Mouse (Mus musculus): ENCODE measurements at regions not wholly inside any gene's neighbourhood (a gene's known extent, or its start where the extent isn't known, plus 50 kb on each side); places are given as distances from the start of the nearest gene placed in this dataset.

GRCm38 (mm10) chr14:15603954-15604523, 165.3 kb upstream of the Lrrc3b start:
- no peak for DNase-seq

- DNase-seq, result no peak
Observed at GRCm38 (mm10) chr14:15610166-15610565, 171.4 kb upstream of the Lrrc3b start.

GRCm38 (mm10) chr14:15634581-15634980, 195.8 kb upstream of the Lrrc3b start:
- no peak for DNase-seq

GRCm38 (mm10) chr14:15637681-15638080, 198.9 kb upstream of the Lrrc3b start:
- DNase-seq, result no peak

GRCm38 (mm10) chr14:15638869-15639268, 200.1 kb upstream of the Lrrc3b start:
- no peak for DNase-seq

DNA sequence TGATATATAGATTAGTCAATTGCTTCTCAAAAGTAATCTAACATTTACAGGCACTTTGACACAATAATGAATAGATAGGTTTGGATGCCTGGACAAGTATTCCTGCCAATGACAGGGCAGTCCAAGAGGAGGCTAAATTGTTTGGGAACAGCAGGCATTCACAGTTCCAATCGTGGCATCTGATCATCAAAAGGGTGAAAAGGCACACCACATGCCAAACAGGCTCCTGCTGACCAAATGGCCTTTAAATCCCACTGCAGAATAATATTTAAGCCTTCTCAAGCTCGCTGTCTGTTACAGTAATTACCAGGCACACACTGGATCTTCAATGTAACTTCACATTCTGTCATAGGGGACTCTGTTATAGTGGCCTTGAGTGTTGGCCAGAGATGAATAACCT, 222.1 kb upstream of the Lrrc3b start:
- no peak for DNase-seq

GRCm38 (mm10) chr14:15672292-15672691, 233.5 kb upstream of the Lrrc3b start:
- DNase-seq, result no peak

- no peak for DNase-seq
Observed at GRCm38 (mm10) chr14:15677218-15677617, 238.4 kb upstream of the Lrrc3b start.

DNA sequence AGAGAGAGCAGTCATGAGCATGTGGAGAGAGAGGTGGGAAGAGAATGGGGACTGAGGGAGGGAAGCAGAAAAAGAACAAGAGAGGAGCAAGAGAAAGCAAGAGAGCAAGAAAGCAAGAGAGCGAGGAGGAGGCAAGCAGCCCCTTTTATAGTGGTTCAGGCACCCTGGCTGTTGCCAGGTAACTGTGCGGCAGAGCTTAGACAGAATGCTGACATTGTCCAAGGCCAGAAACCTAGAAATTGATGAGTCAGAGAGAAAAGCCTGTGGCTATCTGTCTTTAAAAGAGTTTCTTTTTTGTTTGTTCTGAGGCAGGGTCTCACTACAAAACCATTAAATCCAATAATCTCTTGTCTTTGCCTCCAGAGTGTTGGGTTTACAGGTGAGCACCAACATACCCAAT, 240.7 kb upstream of the Lrrc3b start:
- DNase-seq, result no peak

DNA sequence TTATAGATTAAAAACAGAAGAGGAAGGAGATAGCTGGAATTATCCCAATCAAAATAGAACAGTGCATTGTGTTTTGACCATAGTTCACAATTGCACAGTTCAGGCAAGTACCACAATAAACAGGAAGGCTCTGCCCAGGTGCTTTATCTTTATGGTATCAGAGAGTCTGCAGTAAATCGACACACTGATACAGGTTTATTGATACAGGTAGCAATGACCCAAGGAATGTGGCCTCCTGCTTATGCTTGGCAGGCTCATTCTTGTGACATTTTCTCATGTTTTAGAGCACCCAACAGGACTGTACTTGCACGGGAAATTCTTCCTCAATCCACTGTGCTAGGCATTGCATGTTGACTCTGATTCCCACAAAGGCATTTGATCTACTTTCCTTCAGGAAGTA, 259.2 kb upstream of the Lrrc3b start:
- no peak for DNase-seq

- no peak for DNase-seq
Observed at GRCm38 (mm10) chr14:15698607-15699006, 259.8 kb upstream of the Lrrc3b start.

DNA sequence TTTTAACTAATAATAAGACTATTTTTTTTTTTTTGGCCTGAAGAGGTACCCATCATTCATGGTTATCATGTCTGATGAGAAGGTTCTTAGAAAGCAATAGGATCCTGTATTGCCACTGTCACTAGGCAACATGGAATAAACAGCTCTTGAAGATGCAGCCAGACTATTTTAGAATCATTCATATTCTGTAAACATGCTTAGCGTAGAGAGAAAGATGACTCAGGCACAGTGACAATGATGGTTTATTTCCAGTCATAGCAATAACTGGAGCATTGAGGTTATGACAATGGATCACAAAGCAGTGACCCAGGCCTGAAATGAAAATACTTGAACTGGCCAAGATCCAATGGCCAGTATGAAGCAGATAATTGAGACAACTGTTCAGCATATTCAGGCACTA, 283.3 kb upstream of the Lrrc3b start:
- DNase-seq, result no peak

DNA sequence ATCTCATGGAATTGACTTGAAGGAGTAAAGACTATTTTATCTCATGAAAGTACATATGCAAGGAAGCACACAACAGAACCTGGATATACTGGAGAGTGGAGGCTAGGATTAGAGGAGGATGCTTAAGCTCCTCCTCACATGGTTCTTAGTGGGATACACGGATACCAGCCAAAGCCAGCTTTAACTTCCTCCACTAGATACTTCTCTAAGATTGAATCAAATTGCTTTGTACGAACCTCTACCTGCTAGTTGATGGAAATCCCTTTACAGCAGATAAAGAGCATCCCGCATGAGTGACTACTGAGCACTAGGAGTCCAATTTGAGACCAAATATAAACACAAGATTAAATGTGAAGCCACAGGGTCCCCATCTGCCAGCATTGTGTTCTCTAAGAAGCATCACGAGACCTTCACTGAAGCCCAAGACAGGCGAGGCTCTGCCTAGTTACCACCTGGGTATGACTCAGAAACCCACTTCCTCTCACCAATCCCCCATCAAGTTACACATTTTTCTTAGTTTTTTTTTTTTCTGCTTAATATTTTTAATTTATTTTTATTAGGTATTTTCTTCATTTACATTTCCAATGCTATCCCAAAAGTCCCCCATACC, 307.9 kb upstream of the Lrrc3b start:
- peak; percentile 54 for DNase-seq

- peak; percentile 37 for DNase-seq
Observed at GRCm38 (mm10) chr14:15769846-15770448, 331.2 kb upstream of the Lrrc3b start.

- DNase-seq, result no peak
Observed at GRCm38 (mm10) chr14:15784727-15785126, 345.9 kb upstream of the Lrrc3b start.

DNA sequence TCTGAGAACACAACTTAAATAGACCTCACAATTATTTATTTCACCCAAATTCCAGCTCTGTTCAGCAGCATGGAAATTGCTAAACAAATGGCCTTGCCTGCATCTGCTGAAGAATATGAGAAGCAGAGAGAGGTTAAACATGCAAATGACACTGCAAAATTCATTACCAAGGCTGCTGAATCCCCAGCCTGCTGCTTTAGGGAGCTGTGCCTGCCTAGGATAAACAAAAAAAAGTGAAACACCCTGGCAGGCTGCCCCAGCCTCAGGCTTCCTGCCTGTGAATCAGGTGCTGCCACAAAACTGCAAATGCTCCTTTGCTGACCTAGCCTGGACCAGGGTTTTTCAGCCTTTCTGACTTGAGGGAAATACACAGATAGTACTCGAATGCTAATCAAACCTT, 346.4 kb upstream of the Lrrc3b start:
- DNase-seq, result peak; percentile 30

GRCm38 (mm10) chr14:15795698-15796097, 356.9 kb upstream of the Lrrc3b start:
- no peak for DNase-seq

DNA sequence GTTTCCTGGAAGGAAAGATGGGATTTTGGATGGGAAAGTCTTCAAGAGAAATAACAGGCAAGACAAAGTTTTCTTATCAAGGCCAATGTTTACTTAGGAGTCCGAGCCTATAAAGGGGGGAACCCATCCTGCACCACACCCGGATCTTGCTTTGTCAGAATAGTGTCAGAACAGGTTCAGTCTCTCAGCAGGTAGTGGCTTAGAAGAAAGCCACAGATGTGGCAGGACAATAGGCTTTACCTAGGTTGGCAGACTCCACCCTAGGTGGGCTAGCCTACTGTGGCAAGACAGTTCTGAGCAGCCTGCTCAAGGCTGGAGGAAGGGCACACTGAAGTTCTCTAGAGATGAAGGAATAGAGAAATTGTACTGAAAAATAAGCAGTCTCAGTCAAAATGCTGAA, 358.2 kb upstream of the Lrrc3b start:
- no peak for DNase-seq

DNA sequence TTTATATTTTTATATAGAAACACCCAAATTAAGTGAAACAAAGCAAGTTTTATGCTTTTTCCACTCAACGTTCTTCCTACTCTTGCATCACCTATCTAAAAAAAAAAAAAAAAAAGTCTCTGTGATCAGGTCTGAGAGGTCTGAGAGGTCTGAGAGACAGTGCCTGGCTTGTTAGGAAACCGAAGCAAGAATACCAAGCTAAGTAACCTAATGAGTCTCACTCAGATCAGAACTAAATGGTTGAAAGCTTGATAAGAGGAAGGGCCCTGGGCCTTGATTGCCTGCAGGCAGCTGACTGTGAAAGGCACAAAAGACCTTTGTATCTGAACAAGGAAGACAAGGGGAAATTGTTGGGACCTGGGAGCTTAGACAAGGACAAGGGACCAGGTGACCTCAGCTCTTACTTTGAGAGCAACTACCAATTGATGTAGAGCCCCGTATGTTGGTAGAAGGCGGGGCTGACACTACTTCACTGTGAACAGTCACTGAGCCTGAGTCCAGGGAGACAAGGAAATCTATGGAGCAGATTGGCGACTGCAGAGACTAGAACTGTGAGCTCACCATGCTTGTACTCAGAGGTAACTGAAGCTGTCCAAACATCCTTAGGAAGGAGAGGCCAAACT, 362.8 kb upstream of the Lrrc3b start:
- DNase-seq, result no peak

GRCm38 (mm10) chr14:15809083-15809482, 370.3 kb upstream of the Lrrc3b start:
- DNase-seq, result no peak

GRCm38 (mm10) chr14:15841390-15842023, 402.7 kb upstream of the Lrrc3b start:
- no peak for DNase-seq

GRCm38 (mm10) chr14:15842024-15842599, 403.3 kb upstream of the Lrrc3b start:
- DNase-seq, result no peak

DNA sequence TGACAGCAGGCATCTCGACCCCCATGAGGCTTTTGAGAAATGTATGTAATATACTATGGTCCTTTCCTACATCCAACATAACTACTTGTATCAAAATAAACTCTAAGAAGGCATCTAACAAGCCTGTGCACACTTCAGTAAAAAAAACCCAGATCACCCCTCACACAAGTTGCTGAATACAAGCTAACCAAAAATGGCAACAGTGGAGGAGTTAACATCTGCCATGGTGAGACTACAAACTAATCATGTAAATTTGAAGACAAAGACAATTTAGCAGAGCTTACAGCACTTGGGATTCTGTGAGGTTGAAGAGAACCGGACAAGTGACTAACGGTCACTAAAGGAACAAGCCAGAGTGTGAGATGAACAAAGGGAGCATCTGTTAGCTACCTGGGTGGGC, 380.6 kb upstream of the Ngly1 start:
- DNase-seq, result no peak
